Comparison of ENCODE assay signal across 8 mouse cellular contexts in genomic region chr16:30008451-30009357, GRCm38 (mm10). TPM values are rescaled to one million over a fixed set of nuclear protein-coding genes. Genes with fewer than 3 reads are reported as not detected.
DNase-seq lines count a peak whose midpoint lies in the region; ATAC-seq and TF ChIP-seq lines count a peak whose summit lies in the region.

No protein-coding gene starts in this region.

- no peaks in the 10 kb centered on the region for H3K36me3 ChIP-seq in G1E (replicated peaks)
- H3K36me3 ChIP-seq in hindbrain, embryonic 10.5 days = no peaks in the 10 kb centered on the region

- H3K9me3 ChIP-seq in G1E (replicated peaks) = no peaks in the 10 kb centered on the region
- H3K9me3 ChIP-seq in hindbrain, embryonic 10.5 days = no peaks in the 10 kb centered on the region

- WGBS in hindbrain, embryonic 10.5 days = under 1% methylated on average over 62 of the region's 62 CpGs

- ATAC-seq in G1E (ENCODE audit: extremely low read depth, insufficient number of reproducible peaks, low FRiP score, poor library complexity, severe bottlenecking) = no peak

- peaks cover 91% of the 10 kb centered on the region for H3K27me3 ChIP-seq in G1E (ENCODE audit: insufficient read depth, low read length)
- peaks cover 92% of the 10 kb centered on the region for H3K27me3 ChIP-seq in hindbrain, embryonic 10.5 days (ENCODE audit: insufficient read depth, poor library complexity, severe bottlenecking)

- DNase-seq in G1E (ENCODE audit: low spot score) = peak; percentile 55
- peak; percentile 74 for DNase-seq in cerebellum, adult 8-10 months
- peak; percentile 63 to 85 for DNase-seq in frontal cortex, adult 2 months (ENCODE audit: extremely low spot score in 1 of 2, low spot score in 1 of 2)
- peak; percentile 87 for DNase-seq in hindbrain, embryonic 10.5 days (ENCODE audit: low spot score)
- peak; percentile 67 to 75 for DNase-seq in layer of hippocampus, postnatal 25 days (ENCODE audit: extremely low spot score in 1 of 2, low spot score in 1 of 2)
- DNase-seq in lung, postnatal 14 days = peak; percentile 92
- DNase-seq in retina, postnatal 7 days (ENCODE audit: low read depth, low spot score) = peak; percentile 60
- DNase-seq in urinary bladder, adult 2 months (ENCODE audit: low spot score) = peak; percentile 86

- H3K27ac ChIP-seq in hindbrain, embryonic 10.5 days = peak overlapping the region; percentile 89

- H3K4me3 ChIP-seq in G1E (ENCODE audit: low read depth, low read length) = peak overlapping the region; percentile 69
- H3K4me3 ChIP-seq in hindbrain, embryonic 10.5 days = peak overlapping the region; percentile 62

- peaks cover 31% of the 10 kb centered on the region for H3K4me1 ChIP-seq in G1E (ENCODE audit: insufficient read depth, low read depth, low read length)
- peaks cover 50% of the 10 kb centered on the region for H3K4me1 ChIP-seq in hindbrain, embryonic 10.5 days (replicated peaks)

- TF ChIP-seq CTCF in G1E (IDR thresholded peaks at IDR 0.05; ENCODE audit: low read depth, low read length) = no peak

RNA-seq across cellular contexts. Expression of gene Hes1, which starts 55.5 kb away (rescaled TPM):
- total RNA-seq in G1E (2014; fragmentation: Nextera tagmentation) (56.9 and 58.8 TPM in 2 replicates), G1E (2017) (80.3 and 80.7 TPM in 2 replicates)
- 58.2 and 71.0 TPM in 2 replicates for polyA plus RNA-seq in G1E (2012)
- polyA plus RNA-seq in frontal cortex, adult 2 months (2012; rRNA removed) = 25.2 and 25.6 TPM in 2 replicates
- polyA plus RNA-seq in hindbrain, embryonic 10.5 days (2016; fragmentation: Nextera tagmentation; extraction: Ambion mirVana) = 31.2 and 31.9 TPM in 2 replicates
- total RNA-seq in layer of hippocampus, postnatal 25 days (2021) = 10 to 100 TPM; 18.0 to 24.2 TPM
- polyA plus RNA-seq in urinary bladder, adult 2 months (2012; rRNA removed) = 112 and 154 TPM in 2 replicates
